Mouse (Mus musculus) cortical plate, adult 2 months (tissue): ENCODE measurements around the gene Ifit2. TPM values are rescaled to one million over a fixed set of nuclear protein-coding genes. Genes with fewer than 3 reads are reported as not detected.
"Not testable (repeated sequence)": the region's sequence is repeated elsewhere in the genome, so short reads cannot be mapped to it uniquely, and the experiment has no call there.

Source experiments
- H3K27ac ChIP-seq: fragments of 200-500 bp; 2 replicates; pipeline ENCODE4 v1.5.1; 2012; ENCODE audit warnings: low read length, control low read depth, inconsistent platforms; ENCODE audit not compliant: insufficient read depth
- H3K4me1 ChIP-seq: fragments of 200-500 bp; 2 replicates; pipeline ENCODE4 v1.6.1; 2011; ENCODE audit warnings: low read length; ENCODE audit not compliant: control insufficient read depth, insufficient read depth
- H3K4me3 ChIP-seq: fragments of 200-500 bp; 2 replicates; pipeline ENCODE4 v1.5.1; 2011; ENCODE audit warnings: mild to moderate bottlenecking, low read length, control low read depth; ENCODE audit not compliant: insufficient read depth
- CTCF ChIP-seq: fragments of 200-500 bp; IDR thresholded peaks from 2 replicates; pipeline ENCODE4 v1.5.1; 2011; ENCODE audit warnings: mild to moderate bottlenecking, control low read depth, low read length; ENCODE audit not compliant: insufficient read depth; ENCODE audit errors: extremely low read depth
- POLR2A ChIP-seq: fragments of 200-500 bp; IDR thresholded peaks from 2 replicates; pipeline ENCODE4 v1.6.1; 2011; ENCODE audit warnings: mild to moderate bottlenecking, low read length, control low read depth; ENCODE audit not compliant: insufficient read depth; ENCODE audit errors: extremely low read depth
- polyA plus RNA-seq: library from polyadenylated mRNA; depleted of rRNA; stranded (reverse); fragments of >200 nt; gene quantifications from 2 replicates; pipeline ENCODE4 v1.2.3, GENCODE M21; 2012

Gene Ifit2
- polyA plus RNA-seq, 1 experiment = 6.7 TPM

DNA sequence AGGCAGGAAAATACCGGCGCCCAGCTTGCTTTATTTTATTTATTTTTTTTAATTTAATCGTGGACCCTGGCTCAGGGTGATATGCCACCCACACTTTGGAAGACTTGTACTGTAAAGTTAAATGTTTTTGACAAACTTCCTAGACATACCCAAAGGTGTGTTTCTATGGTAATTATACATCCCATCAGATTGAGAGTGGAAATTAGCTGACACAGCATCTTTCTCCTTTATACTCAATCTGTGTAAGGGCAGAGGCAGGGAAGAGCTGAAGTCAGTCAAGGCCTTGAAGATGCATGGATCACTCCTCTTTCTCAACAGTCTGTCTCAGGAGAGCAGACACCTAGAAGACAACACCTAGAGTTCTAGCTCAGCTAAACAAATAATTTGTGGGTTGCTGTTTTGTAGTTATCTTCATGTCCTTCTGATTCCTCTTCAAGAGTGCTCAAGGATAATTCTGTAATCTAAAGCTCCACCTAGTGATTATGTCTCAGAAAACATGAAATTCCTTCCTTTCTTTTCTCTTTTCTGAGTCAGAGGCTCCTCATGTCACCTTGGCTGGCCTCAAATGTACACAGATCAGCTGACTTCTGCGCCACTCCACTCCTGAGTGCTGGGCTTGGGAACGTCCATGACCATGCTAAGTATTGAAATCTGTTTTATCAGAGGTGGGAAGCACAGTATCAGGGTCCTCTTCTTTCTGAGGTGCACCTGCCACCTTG lies 35.4 kb downstream of the Ifit2 start:
- not testable (repeated sequence) for H3K4me3 ChIP-seq, H3K4me1 ChIP-seq, H3K27ac ChIP-seq
- TF ChIP-seq CTCF = 0 out of 2 replicates have a peak, but pooled peaks have one; percentile 3

DNA sequence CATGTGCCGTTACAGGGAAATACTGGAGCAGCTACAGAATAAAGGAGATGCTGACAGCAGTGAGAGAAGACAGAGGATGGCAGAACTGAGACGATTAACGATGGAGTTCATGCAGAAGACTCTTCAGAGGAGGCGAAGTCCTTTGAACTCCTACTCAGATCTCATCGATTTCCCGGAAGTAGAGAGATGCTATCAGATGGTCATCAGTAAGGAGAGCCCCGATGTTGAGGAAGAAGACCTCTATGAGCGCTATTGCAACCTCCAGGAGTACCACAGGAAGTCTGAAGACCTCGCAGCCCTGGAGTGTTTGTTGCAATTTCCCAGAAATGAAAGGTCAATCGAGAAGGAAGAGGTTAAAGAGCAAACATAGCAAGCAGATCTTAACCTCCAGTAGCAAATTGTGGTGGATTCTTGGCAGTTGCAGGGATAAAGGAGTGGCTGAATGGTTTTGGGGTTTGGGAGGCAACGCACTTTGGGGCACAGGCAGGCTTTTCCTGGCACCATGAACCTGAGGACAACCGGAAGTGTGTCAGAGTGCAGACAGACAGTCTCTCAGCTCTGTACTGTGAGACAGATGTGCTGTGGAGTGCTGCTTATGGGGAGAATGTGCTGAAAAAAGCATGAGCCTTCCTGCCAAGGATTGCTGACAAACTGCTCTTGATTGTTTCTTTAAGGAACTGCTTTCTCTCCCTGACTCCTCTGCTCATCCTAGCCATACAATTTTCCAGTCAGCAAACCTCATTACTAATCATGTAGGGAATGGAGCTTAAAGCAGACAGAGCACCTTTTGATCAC lies 37.6 kb downstream of the Ifit2 start:
- H3K27ac ChIP-seq, H3K4me3 ChIP-seq, H3K4me1 ChIP-seq: not testable (repeated sequence)

DNA sequence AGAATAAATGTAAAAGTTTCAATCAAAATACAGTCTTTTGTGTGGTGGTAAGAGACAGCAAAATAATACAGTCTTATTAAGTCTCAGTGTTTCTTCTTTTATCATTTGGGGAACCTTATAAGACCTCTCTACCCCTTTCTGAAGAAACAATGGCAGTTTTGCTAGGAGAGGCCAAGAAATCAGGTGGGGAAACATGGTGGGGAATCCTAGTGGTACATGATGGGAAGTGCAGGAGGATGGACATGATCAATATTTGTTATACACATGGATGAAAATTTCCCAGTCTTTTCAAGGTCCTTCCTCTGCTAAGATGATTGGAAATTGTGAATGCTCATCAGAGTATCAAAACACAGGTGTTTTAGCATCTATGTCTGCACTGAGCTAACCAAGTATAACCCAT lies 38.5 kb downstream of the Ifit2 start:
- no peak overlapping the region for H3K4me3 ChIP-seq
- TF ChIP-seq CTCF (no peak), POLR2A (no peak)
- H3K4me1 ChIP-seq = peaks cover 1% of the 10 kb centered on the region; the same call in 1 of the 2 replicates
- no peak overlapping the region for H3K27ac ChIP-seq

DNA sequence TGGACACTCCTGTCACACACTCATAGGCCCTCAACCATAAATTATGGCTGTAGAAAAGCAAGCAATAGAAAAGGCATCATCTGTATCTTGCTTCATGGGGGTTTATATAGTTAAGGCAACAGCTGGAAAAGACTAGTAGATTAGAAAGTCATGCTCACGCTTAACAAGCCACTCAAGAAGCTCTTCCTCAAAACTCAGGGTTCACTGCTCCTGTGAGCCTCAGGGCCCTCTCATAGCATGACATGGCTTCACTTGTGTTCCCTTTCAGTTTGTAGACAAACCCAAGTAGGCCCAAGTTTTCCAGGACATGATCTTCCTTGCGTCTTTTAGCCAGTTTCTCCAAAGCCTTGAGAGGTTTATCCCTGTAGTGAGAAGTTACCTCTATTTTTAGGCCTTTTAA lies 43.0 kb downstream of the Ifit2 start:
- H3K27ac ChIP-seq = no peak overlapping the region
- H3K4me1 ChIP-seq = no peaks in the 10 kb centered on the region; the same call in 1 of the 2 replicates
- no peak for TF ChIP-seq CTCF
- no peak for TF ChIP-seq POLR2A
- no peak overlapping the region for H3K4me3 ChIP-seq

DNA sequence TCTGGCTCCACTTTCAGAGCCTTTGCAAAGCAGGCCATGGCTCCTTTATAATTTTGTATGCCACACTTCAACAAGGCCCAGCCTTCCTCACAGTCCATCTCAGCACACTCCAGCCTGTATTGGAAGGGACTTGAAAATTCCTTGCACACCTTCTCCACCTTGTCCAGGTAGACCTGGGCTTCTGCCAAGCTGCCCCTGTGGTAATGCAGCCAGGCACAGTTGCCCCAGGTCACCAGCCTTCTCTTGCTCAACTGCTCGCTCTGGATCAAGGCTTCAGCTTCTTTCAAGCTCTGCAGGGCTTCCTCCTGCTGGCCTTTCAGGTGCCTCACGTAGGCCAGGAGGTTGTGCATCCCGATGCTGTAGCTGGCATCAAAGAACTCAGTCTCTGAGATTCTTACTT lies 44.0 kb downstream of the Ifit2 start:
- H3K27ac ChIP-seq, H3K4me1 ChIP-seq, H3K4me3 ChIP-seq: not testable (repeated sequence)

DNA sequence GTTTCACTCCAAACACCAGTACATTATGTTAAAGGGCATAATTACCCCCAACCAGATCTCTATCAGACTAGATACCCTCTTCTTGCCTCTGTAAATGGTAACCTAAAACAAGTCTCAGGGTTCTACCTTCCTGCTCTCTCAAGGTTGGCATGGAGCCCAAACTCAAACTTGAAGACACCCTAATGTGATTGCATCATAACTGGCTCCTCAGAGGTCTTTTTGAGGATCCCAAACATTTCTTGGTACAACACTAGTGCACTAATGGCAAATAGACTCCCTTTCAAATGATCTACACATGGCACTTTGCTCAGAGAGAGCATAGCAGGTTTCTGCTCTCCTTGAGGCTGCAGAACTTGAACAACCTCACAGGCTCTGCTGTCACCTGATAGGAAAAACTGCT lies 46.3 kb downstream of the Ifit2 start:
- H3K4me1 ChIP-seq = no peaks in the 10 kb centered on the region; the same call in 1 of the 2 replicates
- H3K27ac ChIP-seq = no peak overlapping the region
- TF ChIP-seq POLR2A (no peak), CTCF (no peak)
- no peak overlapping the region for H3K4me3 ChIP-seq

DNA sequence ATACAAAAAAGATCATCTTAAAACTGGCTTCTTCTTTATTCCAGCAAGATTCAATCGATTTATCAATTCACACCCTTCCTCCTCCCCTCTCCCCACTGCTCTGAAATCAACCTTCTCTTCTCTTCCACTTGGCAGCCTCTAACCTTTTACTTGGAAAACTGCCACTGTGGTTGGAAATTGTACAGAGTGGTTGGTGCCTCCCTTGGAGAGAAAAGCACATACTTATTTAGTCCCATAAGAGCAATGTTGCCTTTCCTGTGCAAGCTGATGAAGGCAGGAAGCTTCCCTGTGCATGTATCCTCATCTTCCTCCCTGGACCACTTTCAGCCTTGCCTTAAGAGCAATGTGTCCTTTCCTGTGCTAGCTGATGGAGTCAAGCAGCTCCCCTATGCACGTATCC lies 47.8 kb downstream of the Ifit2 start:
- Histone ChIP-seq H3K4me3 (no peak overlapping the region), H3K4me1 (no peaks in the 10 kb centered on the region; the same call in 1 of the 2 replicates), H3K27ac (no peak overlapping the region)
- TF ChIP-seq POLR2A (no peak), CTCF (no peak)

DNA sequence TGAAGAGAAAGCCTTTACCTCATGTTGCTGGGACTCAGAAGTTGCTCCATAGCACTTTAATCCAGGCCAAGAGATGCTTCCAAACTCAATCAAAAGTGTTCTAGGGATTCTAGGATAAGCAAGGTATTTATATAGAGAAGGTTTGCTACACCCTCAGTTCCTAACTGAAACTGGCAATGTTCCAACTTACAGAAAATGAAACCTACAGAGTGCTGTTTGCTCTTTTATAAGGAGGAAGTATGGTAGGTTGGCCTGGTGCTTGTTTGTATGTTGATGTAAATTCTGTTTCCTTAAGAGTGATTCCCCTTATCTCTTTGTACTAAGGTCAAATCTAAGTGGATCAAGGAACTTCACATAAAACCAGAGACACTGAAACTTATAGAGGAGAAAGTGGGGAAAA lies 48.8 kb downstream of the Ifit2 start:
- H3K4me1 ChIP-seq, H3K4me3 ChIP-seq, H3K27ac ChIP-seq: not testable (repeated sequence)

DNA sequence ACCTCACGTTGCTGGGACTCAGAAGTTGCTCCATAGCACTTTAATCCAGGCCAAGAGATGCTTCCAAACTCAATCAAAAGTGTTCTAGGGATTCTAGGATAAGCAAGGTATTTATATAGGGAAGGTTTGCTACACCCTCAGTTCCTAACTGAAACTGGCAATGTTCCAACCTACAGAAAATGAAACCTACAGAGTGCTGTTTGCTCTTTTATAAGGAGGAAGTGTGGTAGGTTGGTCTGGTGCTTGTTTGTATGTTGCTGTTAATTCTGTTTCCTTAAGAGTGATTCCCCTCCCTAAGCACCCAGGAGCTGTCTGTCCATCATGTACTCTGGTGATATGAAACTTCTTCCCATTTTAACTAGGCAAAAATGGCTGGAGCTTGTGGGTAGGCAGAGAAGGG lies 51.4 kb downstream of the Ifit2 start, which contains the start of gene Ifit1bl1:
Ifit1bl1 (minus strand) TSS at position 69 of the 400 bp plus-strand sequence.
- not testable (repeated sequence) for H3K4me1 ChIP-seq, H3K4me3 ChIP-seq, H3K27ac ChIP-seq

DNA sequence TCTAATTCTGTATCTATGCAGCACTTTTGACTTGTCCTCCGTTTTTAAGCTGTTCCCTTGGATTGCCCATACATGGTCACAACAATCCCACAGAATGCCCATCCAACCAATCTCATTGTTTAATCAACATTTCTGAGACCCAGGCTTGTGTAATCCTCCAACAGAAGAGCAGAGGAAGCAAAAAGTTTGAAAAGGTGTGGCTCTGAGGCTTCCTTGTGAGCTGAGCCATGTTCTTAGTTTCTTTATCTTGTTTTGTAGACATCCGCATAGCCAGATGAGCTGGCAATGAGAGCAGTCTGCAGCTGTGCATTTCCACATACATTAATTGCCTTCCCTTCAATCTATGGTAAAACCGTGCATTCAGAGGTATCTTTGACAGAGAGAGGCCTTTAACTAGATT lies 55.0 kb downstream of the Ifit2 start:
- peaks cover 1% of the 10 kb centered on the region for H3K4me1 ChIP-seq
- TF ChIP-seq CTCF (no peak), POLR2A (no peak)
- no peak overlapping the region for H3K27ac ChIP-seq
- no peak overlapping the region for H3K4me3 ChIP-seq

DNA sequence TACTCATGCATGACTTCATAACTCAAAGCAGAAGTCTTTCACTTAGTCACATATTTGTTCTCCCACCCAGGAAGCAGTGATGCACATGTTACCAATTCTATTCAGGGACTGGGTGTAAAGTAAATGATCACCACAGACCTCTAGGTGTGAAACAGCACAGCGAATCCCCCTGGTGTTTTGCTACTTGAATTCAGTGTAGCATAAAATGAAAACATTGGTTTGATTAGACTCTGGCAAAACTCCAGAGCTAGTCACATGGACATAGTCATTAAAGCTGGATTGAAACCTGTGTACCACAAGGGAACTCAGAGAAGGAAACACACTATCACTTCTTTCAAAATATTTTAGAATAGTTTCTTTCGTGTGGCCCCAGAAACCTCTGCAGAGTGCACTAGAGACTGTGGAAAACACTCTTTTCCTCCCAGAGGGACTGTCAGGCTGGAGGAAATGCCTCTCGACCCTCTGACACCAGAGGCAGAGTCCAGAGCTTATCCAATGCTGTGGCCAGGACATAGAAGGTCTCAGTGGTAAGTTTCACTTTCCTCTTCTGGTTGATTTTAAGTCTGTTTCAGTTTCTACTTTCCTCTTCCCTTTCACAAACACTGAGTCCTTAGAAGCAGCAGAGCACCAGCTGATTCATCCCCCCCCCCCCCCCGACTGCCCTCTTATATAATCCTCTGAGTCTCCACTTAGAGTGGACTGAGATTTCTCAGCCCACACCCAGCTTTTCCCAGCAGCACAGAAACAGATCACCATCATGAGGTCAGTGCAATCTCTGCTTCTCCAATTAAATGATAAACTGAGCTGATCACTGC lies 57.0 kb downstream of the Ifit2 start, which contains the start of gene Ifit3b:
Ifit3b (plus strand) TSS at position 734 of the 815 bp plus-strand sequence.
- Histone ChIP-seq H3K4me3 (0 out of 2 replicates have a peak within 1 kb of the TSS, but pooled peaks have one; percentile 18), H3K27ac (peak within 1 kb of the TSS; percentile 95)

DNA sequence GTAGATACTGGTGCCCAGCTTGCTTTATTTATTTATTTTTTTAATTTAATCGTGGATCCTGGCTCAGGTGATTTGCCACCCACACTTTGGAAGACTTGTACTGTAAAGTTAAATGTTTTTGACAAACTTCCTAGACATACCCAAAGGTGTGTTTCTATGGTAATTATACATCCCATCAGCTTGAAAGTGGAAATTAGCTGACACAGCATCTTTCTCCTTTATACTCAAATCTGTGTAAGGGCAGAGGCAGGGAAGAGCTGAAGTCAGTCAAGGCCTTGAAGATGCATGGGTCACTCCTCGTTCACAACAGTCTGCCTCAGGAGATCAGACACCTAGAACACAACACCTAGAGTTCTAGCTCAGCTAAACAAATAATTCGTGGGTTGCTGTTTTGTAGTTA lies 59.6 kb downstream of the Ifit2 start:
- H3K4me1 ChIP-seq, H3K27ac ChIP-seq, H3K4me3 ChIP-seq: not testable (repeated sequence)

More for the DNA sequence above, 57.0 kb downstream of the Ifit2 start, which contains the start of gene Ifit3b:
- H3K4me1 ChIP-seq = not testable (repeated sequence)

DNA sequence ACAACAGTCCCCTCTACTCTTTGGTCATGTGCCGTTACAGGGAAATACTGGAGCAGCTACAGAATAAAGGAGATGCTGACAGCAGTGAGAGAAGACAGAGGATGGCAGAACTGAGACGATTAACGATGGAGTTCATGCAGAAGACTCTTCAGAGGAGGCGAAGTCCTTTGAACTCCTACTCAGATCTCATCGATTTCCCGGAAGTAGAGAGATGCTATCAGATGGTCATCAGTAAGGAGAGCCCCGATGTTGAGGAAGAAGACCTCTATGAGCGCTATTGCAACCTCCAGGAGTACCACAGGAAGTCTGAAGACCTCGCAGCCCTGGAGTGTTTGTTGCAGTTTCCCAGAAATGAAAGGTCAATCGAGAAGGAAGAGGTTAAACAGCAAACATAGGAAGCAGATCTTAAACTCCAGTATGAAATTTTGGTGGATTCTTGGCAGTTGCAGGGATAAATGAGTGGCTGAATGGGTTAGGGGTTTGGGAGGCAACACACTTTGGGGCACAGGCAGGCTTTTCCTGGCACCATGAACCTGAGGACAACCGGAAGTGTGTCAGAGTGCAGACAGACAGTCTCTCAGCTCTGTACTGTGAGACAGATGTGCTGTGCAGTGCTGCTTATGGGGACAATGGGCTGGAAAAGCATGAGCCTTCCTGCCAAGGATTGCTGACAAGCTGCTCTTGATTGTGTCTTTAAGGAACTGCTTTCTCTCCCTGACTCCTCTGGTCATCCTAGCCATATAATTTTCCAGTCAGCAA lies 61.9 kb downstream of the Ifit2 start:
- H3K27ac ChIP-seq, H3K4me1 ChIP-seq, H3K4me3 ChIP-seq: not testable (repeated sequence)
